Mouse (Mus musculus) embryonic facial prominence, embryonic 14.5 days (tissue): ENCODE results near the gene Nfia. TPM values are rescaled to one million over a fixed set of nuclear protein-coding genes. Genes with fewer than 3 reads are reported as not detected.
A peak's percentile ranks its signal among the peaks of the same experiment; 100 is the strongest.

ENCODE experiments used
- ATAC-seq: fragments of 200-750 bp; cut with Nextera tagmentation; 2 replicates; pipeline ENCODE4 v1.8.0; 2017; ENCODE audit warnings: low read depth, moderate number of reproducible peaks, moderate TSS enrichment
- DNase-seq: peaks from one replicate; pipeline ENCODE4 v3.0.0-alpha.2; 2015; ENCODE audit warnings: low spot score
- H3K27ac ChIP-seq: fragments of 300-500 bp; sonication (generic); replicated peaks from 2 replicates; pipeline ENCODE4 v1.5.1; 2014; ENCODE audit warnings: low read depth, mild to moderate bottlenecking, low read length, moderate library complexity
- H3K27me3 ChIP-seq: fragments of 300-500 bp; sonication (generic); replicated peaks from 2 replicates; pipeline ENCODE4 v1.6.1; 2014; ENCODE audit warnings: low read length; ENCODE audit not compliant: control insufficient read depth, insufficient read depth
- H3K36me3 ChIP-seq: fragments of 300-500 bp; sonication (generic); 2 replicates; pipeline ENCODE4 v1.6.1; 2014; ENCODE audit warnings: low read length, mixed read lengths; ENCODE audit not compliant: control insufficient read depth, insufficient read depth
- H3K4me1 ChIP-seq: fragments of 300-500 bp; sonication (generic); 2 replicates; pipeline ENCODE4 v1.6.1; 2014; ENCODE audit warnings: antibody characterized with exemption, low read length; ENCODE audit not compliant: control insufficient read depth, insufficient read depth
- H3K4me2 ChIP-seq: fragments of 300-500 bp; sonication (generic); 2 replicates; pipeline ENCODE4 v1.6.1; 2014; ENCODE audit warnings: low read depth, mild to moderate bottlenecking, low read length, moderate library complexity, mixed read lengths
- H3K4me3 ChIP-seq: fragments of 300-500 bp; sonication (generic); 2 replicates; pipeline ENCODE4 v1.5.1; 2014; ENCODE audit warnings: low read depth, mild to moderate bottlenecking, low read length
- H3K9ac ChIP-seq: fragments of 300-500 bp; sonication (generic); 2 replicates; pipeline ENCODE4 v1.6.1; 2014; ENCODE audit warnings: low read depth, mild to moderate bottlenecking, low read length, moderate library complexity, mixed read lengths
- H3K9me3 ChIP-seq: fragments of 300-500 bp; sonication (generic); 2 replicates; pipeline ENCODE4 v1.6.1; 2016; ENCODE audit warnings: low read length; ENCODE audit not compliant: control insufficient read depth
- WGBS: fragments of 180-500 bp; shearing (Covaris S2); extraction: QIAGEN DNeasy Blood & Tissue Kit; methylation state at CpG from one replicate; pipeline ENCODE4 v1.1.7; 2014; 5-methylcytosine and 5-hydroxymethylcytosine counted together
- polyA plus RNA-seq: library from polyadenylated mRNA; unstranded; fragments of >200 nt; fragmentation: Nextera tagmentation; extraction: Ambion mirVana; gene quantifications from 2 replicates; pipeline ENCODE4 v1.2.1, GENCODE M21; 2014

Gene Nfia
- polyA plus RNA-seq, 1 experiment from 2014 or later, result 61.7 TPM

DNA sequence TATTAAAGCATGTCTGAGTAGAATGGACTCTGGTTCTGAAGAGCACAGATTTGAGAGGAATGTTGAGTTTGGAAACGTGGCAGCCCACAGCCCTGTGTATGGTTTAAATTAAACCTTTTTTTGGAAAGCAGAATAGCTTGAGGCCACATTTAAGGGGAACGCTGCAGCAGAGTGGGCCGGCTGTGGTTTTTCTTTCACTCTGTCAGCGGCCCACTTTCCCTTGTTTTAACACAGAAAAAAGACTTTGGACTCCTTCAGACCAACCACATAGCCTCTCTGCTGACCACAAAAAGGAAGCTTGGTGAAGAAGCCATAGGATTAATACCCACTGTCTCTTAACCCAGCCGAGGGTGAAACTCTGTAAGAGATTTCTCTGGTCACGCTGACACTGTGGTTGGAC is 72.4 kb downstream of the Nfia start:
- no peaks in the 10 kb centered on the region for H3K27me3 ChIP-seq
- peaks cover 51% of the 10 kb centered on the region for H3K4me1 ChIP-seq
- peak overlapping the region; percentile 89 for H3K27ac ChIP-seq
- H3K4me2 ChIP-seq, result peak overlapping the region; percentile 47
- ATAC-seq (peak; percentile 88), DNase-seq (peak; percentile 90)
- no peaks in the 10 kb centered on the region for H3K9me3 ChIP-seq
- H3K36me3 ChIP-seq, result 0 out of 2 replicates have a peak, but pooled peaks cover 4% of the 10 kb centered on the region
- H3K9ac ChIP-seq, result no peak overlapping the region
- WGBS, result 14% methylated on average over 6 of the region's 6 CpGs
- H3K4me3 ChIP-seq, result peak overlapping the region; percentile 21

DNA sequence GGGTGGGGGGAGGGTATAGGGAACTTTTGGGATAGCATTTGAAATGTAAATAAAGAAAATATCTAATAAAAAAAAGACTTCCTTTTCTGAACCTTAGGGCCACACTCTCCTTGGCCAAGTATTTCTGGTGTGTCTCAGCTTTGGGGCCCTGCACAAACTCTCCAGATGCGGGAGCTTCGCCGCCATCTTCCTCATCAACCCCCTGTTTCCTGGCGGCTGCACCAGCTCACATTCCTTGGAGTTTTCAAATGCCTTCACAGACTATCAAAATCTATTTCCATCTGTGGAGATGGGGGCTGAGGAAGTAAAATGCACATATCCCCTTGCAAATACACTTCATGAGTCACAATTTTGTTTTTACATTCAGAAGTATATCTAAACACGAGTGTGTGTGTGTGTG is 75.1 kb downstream of the Nfia start:
- no peak overlapping the region for H3K27ac ChIP-seq
- ATAC-seq, result no peak
- WGBS, result 65% methylated on average over 5 of the region's 5 CpGs

DNA sequence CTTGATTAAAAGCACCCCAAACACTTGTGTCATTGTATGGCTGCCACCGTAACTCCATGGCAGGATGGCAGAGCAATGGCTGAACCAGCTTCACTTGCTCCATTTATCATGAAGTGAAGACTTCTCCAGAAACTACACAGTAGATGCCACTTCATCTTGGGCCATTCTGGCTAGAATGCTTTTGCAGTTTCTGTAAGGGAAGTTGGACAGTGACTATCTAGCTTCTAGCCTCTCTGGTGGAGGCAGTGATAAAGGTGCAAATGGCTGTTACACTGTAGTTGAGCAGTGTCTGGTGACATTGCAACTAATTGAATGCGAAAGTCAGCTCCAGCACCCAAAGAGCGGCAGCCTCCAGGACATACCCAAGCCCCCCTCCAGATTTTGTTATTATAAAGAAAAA is 78.5 kb downstream of the Nfia start:
- Histone ChIP-seq H3K4me3 (no peak overlapping the region), H3K27me3 (no peaks in the 10 kb centered on the region), H3K4me1 (peaks cover 25% of the 10 kb centered on the region), H3K9ac (no peak overlapping the region), H3K36me3 (0 out of 2 replicates have a peak, but pooled peaks cover 4% of the 10 kb centered on the region), H3K9me3 (no peaks in the 10 kb centered on the region), H3K4me2 (no peak overlapping the region), H3K27ac (peak overlapping the region; percentile 34)
- ATAC-seq (no peak), DNase-seq (no peak)
- WGBS, result 79% methylated on average over 3 of the region's 3 CpGs

More for the DNA sequence above, 75.1 kb downstream of the Nfia start:
- Histone ChIP-seq H3K36me3 (0 out of 2 replicates have a peak, but pooled peaks cover 4% of the 10 kb centered on the region), H3K4me3 (no peak overlapping the region), H3K9ac (no peak overlapping the region), H3K4me1 (peaks cover 52% of the 10 kb centered on the region), H3K27me3 (no peaks in the 10 kb centered on the region), H3K9me3 (no peaks in the 10 kb centered on the region), H3K4me2 (no peak overlapping the region)
- DNase-seq, result no peak

DNA sequence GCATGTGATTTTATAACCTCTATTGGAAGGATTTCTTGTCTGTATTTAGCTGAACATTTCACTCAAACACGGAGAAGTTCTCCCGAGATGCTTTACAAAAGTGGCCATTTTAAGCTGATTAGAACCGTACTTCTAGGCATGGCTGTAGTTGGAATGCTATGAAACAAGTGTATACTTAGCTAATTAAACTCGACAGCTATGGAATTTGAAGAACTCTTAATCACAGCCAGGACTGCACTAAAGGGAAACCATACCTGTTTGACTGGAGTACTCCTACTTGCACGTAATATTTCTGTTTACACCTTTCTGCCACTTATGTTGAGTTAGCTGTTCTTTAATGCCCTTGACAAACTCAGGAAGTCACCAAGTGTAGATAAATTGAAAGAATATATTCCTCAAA is 79.2 kb downstream of the Nfia start:
- Histone ChIP-seq H3K4me1 (peaks cover 20% of the 10 kb centered on the region; the same call in 1 of the 2 replicates), H3K4me2 (no peak overlapping the region), H3K36me3 (0 out of 2 replicates have a peak, but pooled peaks cover 4% of the 10 kb centered on the region), H3K4me3 (no peak overlapping the region), H3K9ac (no peak overlapping the region), H3K9me3 (no peaks in the 10 kb centered on the region), H3K27me3 (no peaks in the 10 kb centered on the region), H3K27ac (no peak overlapping the region)
- ATAC-seq, result no peak
- 39% methylated on average over 5 of the region's 5 CpGs for WGBS
- no peak for DNase-seq

DNA sequence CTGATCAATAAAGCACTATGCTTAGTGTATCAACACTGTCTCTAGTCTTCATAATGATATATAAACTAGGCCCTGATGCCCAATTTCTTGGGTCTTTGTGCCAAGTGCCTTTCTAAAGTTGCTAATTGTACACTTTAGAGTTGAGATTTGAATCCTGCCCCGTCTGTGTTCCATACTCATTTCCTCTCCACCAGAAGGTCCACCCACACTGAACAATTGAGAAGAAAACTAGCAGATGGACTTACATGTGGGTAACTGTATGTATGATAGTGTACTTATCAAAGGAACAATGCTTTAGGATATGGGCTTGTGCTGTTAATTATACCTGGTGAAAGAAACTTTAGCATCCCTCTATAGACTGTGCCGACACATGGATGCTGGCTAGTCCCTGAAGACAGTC is 80.1 kb downstream of the Nfia start:
- Histone ChIP-seq H3K4me3 (no peak overlapping the region), H3K9ac (no peak overlapping the region), H3K9me3 (no peaks in the 10 kb centered on the region), H3K4me2 (no peak overlapping the region), H3K4me1 (peaks cover 12% of the 10 kb centered on the region; the same call in 1 of the 2 replicates), H3K27me3 (no peaks in the 10 kb centered on the region), H3K27ac (no peak overlapping the region), H3K36me3 (0 out of 2 replicates have a peak, but pooled peaks cover 4% of the 10 kb centered on the region)
- DNase-seq (no peak), ATAC-seq (no peak)
- 86% methylated on average over 2 of the region's 2 CpGs for WGBS

DNA sequence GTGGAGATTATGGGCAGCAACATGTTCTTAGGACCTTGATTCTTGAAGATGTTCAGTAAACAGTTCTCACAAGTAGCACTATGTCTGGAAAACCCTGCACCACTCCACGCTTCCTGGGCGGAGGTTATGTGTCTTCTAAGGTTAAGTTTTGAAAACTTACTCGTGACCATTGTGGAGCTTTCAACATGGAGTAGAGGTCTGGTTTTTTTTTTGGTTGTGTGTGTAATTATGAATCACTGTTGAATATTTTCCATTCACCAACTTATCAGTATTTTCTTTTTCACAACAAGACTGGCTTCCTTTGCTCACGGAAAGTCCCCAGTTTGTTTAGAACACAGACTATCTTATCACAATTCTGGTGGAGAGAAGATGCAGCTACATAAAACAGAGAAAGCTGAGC is 82.2 kb downstream of the Nfia start:
- H3K36me3 ChIP-seq, result no peaks in the 10 kb centered on the region
- no peak for ATAC-seq
- 86% methylated on average over 4 of the region's 4 CpGs for WGBS
- H3K4me2 ChIP-seq, result no peak overlapping the region
- H3K9me3 ChIP-seq, result no peaks in the 10 kb centered on the region
- DNase-seq, result no peak
- peaks cover 14% of the 10 kb centered on the region; the same call in 1 of the 2 replicates for H3K4me1 ChIP-seq
- no peak overlapping the region for H3K4me3 ChIP-seq
- H3K27ac ChIP-seq, result no peak overlapping the region
- H3K27me3 ChIP-seq, result no peaks in the 10 kb centered on the region
- no peak overlapping the region for H3K9ac ChIP-seq

DNA sequence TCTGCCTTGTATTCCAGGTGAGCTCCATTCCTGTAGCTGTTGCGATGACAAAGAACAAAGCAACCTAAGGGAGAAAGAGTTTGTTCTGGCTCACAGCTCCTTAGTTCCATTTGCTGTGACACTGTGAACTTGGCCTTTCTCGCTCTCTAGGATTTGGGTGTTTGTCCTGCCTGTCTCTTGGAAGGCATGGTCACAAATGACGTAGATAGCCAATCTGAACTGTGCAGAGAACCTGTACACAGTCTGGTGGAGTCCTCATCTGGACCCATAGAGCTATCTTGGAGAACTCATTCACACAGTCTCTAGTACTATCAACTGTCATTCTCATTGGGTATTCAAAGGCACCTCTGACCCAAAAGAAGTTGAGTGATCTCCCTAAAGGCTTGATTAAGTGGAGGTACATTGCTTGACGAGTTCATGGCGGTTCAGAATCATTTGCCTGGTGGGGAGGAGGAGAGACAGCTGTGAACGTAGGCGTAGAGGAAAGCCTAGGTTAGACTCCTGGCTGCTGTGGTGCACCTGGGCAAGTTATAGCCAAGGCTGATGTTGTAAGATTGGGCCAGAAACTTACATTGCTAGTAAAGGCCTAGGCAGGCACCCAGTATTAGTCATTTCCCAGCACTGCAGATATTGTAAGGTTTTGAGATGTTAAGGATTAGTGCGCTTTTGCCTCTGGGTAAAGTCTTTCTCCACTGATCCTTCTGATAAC is 83.3 kb downstream of the Nfia start:
- Histone ChIP-seq H3K27me3 (no peaks in the 10 kb centered on the region), H3K4me1 (peaks cover 8% of the 10 kb centered on the region; the same call in 1 of the 2 replicates), H3K27ac (no peak overlapping the region), H3K4me2 (no peak overlapping the region), H3K4me3 (no peak overlapping the region), H3K36me3 (no peaks in the 10 kb centered on the region), H3K9ac (no peak overlapping the region), H3K9me3 (no peaks in the 10 kb centered on the region)
- 91% methylated on average over 8 of the region's 8 CpGs for WGBS
- no peak for DNase-seq
- ATAC-seq, result no peak

DNA sequence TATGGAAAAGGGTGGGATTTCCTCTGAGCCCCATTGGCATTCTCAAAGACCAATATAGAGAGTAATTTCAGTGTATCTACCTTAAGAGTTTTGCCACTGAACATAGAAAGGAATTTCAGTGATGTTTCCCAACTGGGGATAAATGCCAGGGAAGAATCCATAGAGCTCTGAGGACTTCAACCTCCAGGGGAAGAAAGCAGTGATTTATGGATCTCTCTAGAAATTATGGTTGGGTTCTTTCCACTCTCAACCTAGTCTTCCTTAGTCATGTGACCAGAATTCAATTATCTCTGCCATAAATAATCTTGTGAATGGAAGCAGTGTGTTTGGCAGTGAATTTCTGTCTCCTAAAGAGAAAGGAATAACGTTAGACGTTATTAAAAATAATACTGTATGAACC is 85.0 kb downstream of the Nfia start:
- ATAC-seq (no peak), DNase-seq (no peak)
- 71% methylated on average over 2 of the region's 2 CpGs for WGBS
- Histone ChIP-seq H3K27me3 (no peaks in the 10 kb centered on the region), H3K27ac (no peak overlapping the region), H3K4me2 (no peak overlapping the region), H3K36me3 (no peaks in the 10 kb centered on the region), H3K9me3 (no peaks in the 10 kb centered on the region), H3K4me3 (no peak overlapping the region), H3K9ac (no peak overlapping the region), H3K4me1 (peaks cover 4% of the 10 kb centered on the region; the same call in 1 of the 2 replicates)

DNA sequence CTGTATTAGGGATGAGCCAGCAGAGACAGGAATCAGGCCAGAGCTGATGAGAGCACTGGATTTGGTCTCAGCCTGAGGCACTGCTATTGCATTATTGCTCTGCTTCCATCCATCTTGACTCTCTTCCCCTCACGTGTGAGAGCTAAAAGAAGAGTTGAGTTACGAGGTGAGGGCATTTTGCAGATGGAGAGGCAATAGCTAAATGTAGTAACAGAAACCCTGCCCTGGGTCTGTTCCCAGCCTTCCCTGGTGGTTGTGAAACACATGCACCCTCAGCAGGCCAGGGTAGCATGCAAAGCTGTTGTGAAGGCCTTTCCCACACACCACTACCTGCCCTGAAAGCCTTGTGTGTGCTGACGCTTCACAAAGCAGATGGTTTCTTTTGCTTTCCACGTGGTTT is 86.9 kb downstream of the Nfia start:
- Histone ChIP-seq H3K4me2 (no peak overlapping the region), H3K36me3 (no peaks in the 10 kb centered on the region), H3K4me1 (peaks cover 4% of the 10 kb centered on the region; the same call in 1 of the 2 replicates), H3K9me3 (no peaks in the 10 kb centered on the region), H3K9ac (no peak overlapping the region), H3K27me3 (no peaks in the 10 kb centered on the region), H3K4me3 (no peak overlapping the region), H3K27ac (no peak overlapping the region)
- no peak for ATAC-seq
- DNase-seq, result no peak
- WGBS, result 57% methylated on average over 4 of the region's 4 CpGs
